Mouse (Mus musculus) myocyte (in vitro differentiated cells): Measurements from ENCODE around the gene Klf3. TPM values are rescaled to one million over a fixed set of nuclear protein-coding genes. Genes with fewer than 3 reads are reported as not detected.

Source experiments
- H3K27me3 ChIP-seq: one replicate; pipeline ENCODE4 v1.6.1; 2011; ENCODE audit not compliant: control insufficient read depth, insufficient read depth, insufficient read length
- H3K36me3 ChIP-seq: one replicate; pipeline ENCODE4 v1.6.1; 2011; ENCODE audit not compliant: control insufficient read depth, insufficient read depth
- H3K4me2 ChIP-seq: one replicate; pipeline ENCODE4 v1.6.1; 2011; ENCODE audit warnings: low read depth, control low read depth
- H3K4me3 ChIP-seq: one replicate; pipeline ENCODE4 v1.5.1; 2011; ENCODE audit warnings: mild to moderate bottlenecking, control low read depth, moderate library complexity
- H3K79me2 ChIP-seq: one replicate; pipeline ENCODE4 v1.6.1; 2011; ENCODE audit not compliant: control insufficient read depth, insufficient read depth
- H3ac ChIP-seq: one replicate; pipeline ENCODE4 v1.6.1; 2011; ENCODE audit not compliant: control insufficient read depth, insufficient read length
- CEBPB ChIP-seq: IDR thresholded peaks from 2 replicates; pipeline ENCODE4 v1.6.1; 2011; ENCODE audit warnings: mild to moderate bottlenecking, moderate library complexity; ENCODE audit not compliant: poor library complexity, insufficient read depth, severe bottlenecking
- E2F4 ChIP-seq: IDR thresholded peaks from one replicate; pipeline ENCODE4 v1.6.1; 2011; ENCODE audit warnings: mild to moderate bottlenecking, control low read depth, moderate library complexity; ENCODE audit not compliant: insufficient read depth
- MAX ChIP-seq: IDR thresholded peaks from one replicate; pipeline ENCODE4 v1.6.1; 2011; ENCODE audit warnings: low read depth, mild to moderate bottlenecking, control low read depth
- MYOD1 ChIP-seq, 3 experiments: IDR thresholded peaks; one replicate each; pipeline ENCODE4 v1.6.1; 2011; ENCODE audit warnings: control low read depth in 2 of 3, low read depth in 2 of 3, mild to moderate bottlenecking in 2 of 3, moderate library complexity in 1 of 3; ENCODE audit not compliant: insufficient read length in 2 of 3, control insufficient read depth in 1 of 3
- MYOG ChIP-seq, 3 experiments: IDR thresholded peaks; one replicate each; pipeline ENCODE4 v1.6.1; 2011; ENCODE audit warnings: control low read depth in 2 of 3, low read depth in 2 of 3, mild to moderate bottlenecking in 2 of 3; ENCODE audit not compliant: insufficient read length in 2 of 3, control insufficient read depth in 1 of 3, insufficient read depth in 1 of 3
- POLR2A ChIP-seq: IDR thresholded peaks from one replicate; pipeline ENCODE4 v1.6.1; 2011; ENCODE audit warnings: low read depth, mild to moderate bottlenecking, control low read depth, moderate library complexity; ENCODE audit not compliant: insufficient read length
- POLR2AphosphoS2 ChIP-seq: IDR thresholded peaks from one replicate; pipeline ENCODE4 v1.6.1; 2011; ENCODE audit warnings: low read depth, control low read depth; ENCODE audit not compliant: insufficient read length
- REST ChIP-seq: IDR thresholded peaks from one replicate; pipeline ENCODE4 v1.6.1; 2011; ENCODE audit warnings: mild to moderate bottlenecking, control low read depth, moderate library complexity; ENCODE audit not compliant: insufficient read depth, insufficient read length
- SRF ChIP-seq: IDR thresholded peaks from one replicate; pipeline ENCODE4 v1.6.1; 2011; ENCODE audit warnings: low read depth; ENCODE audit not compliant: control insufficient read depth, insufficient read length
- TCF12 ChIP-seq: IDR thresholded peaks from one replicate; pipeline ENCODE4 v1.6.1; 2011; ENCODE audit warnings: mild to moderate bottlenecking, control low read depth; ENCODE audit not compliant: poor library complexity, insufficient read depth, severe bottlenecking
- TCF3 ChIP-seq: IDR thresholded peaks from one replicate; pipeline ENCODE4 v1.6.1; 2011; ENCODE audit warnings: low read depth, control low read depth; ENCODE audit not compliant: insufficient read length
- USF1 ChIP-seq: IDR thresholded peaks from one replicate; pipeline ENCODE4 v1.6.1; 2011; ENCODE audit warnings: low read depth, mild to moderate bottlenecking, control low read depth, moderate library complexity
- polyA plus RNA-seq: library from polyadenylated mRNA; unstranded; fragments of >200 nt; fragmentation: generic; extraction: Trizol; gene quantifications from one replicate; pipeline ENCODE4 v1.2.1, GENCODE M21; 2012; ENCODE audit warnings: missing spikeins

Klf3 gene
- polyA plus RNA-seq, 1 experiment = 27.4 TPM

- H3K4me3 ChIP-seq = no peak overlapping the region
- TF ChIP-seq E2F4 (no peak), TCF3 (no peak), MYOD1 (IDR thresholded peaks at IDR 0.05; ENCODE audit: control insufficient read depth in 1 of 3, insufficient read length in 2 of 3, low read depth in 2 of 3) (peak in 1 of 3 experiments; percentile 17), POLR2A (peak; percentile 39), MYOG (IDR thresholded peaks at IDR 0.05; ENCODE audit: control insufficient read depth in 1 of 3, insufficient read depth in 1 of 3, insufficient read length in 2 of 3, low read depth in 2 of 3) (peak in 1 of 3 experiments; percentile 72)
- no peak overlapping the region for H3ac ChIP-seq
Observed at GRCm38 (mm10) chr5:64864699-64865108, 61.5 kb downstream of the Klf3 start.

GRCm38 (mm10) chr5:64865219-64865964, 62.2 kb downstream of the Klf3 start:
- Histone ChIP-seq H3K36me3 (no peaks in the 10 kb centered on the region), H3K4me3 (no peak overlapping the region), H3K79me2 (no peaks in the 10 kb centered on the region), H3K4me2 (peak overlapping the region; percentile 3), H3ac (no peak overlapping the region), H3K27me3 (no peaks in the 10 kb centered on the region)
- no peak for TF ChIP-seq CEBPB

More at GRCm38 (mm10) chr5:64864699-64865108, 61.5 kb downstream of the Klf3 start:
- Histone ChIP-seq H3K36me3 (no peaks in the 10 kb centered on the region), H3K79me2 (no peaks in the 10 kb centered on the region), H3K4me2 (peak overlapping the region; percentile 3), H3K27me3 (no peaks in the 10 kb centered on the region)

- no peak overlapping the region for H3ac ChIP-seq
- no peaks in the 10 kb centered on the region for H3K27me3 ChIP-seq
- no peak overlapping the region for H3K4me3 ChIP-seq
- H3K4me2 ChIP-seq = peak overlapping the region; percentile 90
- H3K79me2 ChIP-seq = no peaks in the 10 kb centered on the region
- no peak for TF ChIP-seq POLR2AphosphoS2
- no peak for TF ChIP-seq USF1
- TF ChIP-seq MYOG (IDR thresholded peaks at IDR 0.05; ENCODE audit: control insufficient read depth in 1 of 3, insufficient read depth in 1 of 3, insufficient read length in 2 of 3, low read depth in 2 of 3) = no peak
- no peak for TF ChIP-seq POLR2A
- TF ChIP-seq TCF3 = no peak
- no peak for TF ChIP-seq REST
- no peak for TF ChIP-seq MAX
- TF ChIP-seq SRF = no peak
- TF ChIP-seq CEBPB = no peak
- no peak for TF ChIP-seq E2F4
- TF ChIP-seq MYOD1 (IDR thresholded peaks at IDR 0.05; ENCODE audit: control insufficient read depth in 1 of 3, insufficient read length in 2 of 3, low read depth in 2 of 3) = no peak
- TF ChIP-seq TCF12 = no peak
- H3K36me3 ChIP-seq = no peaks in the 10 kb centered on the region
Observed at GRCm38 (mm10) chr5:64866331-64867050, 63.3 kb downstream of the Klf3 start.

GRCm38 (mm10) chr5:64867124-64867523, 63.9 kb downstream of the Klf3 start:
- H3K4me2 ChIP-seq = peak overlapping the region; percentile 90
- H3K27me3 ChIP-seq = no peaks in the 10 kb centered on the region
- H3K36me3 ChIP-seq = no peaks in the 10 kb centered on the region
- H3K4me3 ChIP-seq = no peak overlapping the region
- H3K79me2 ChIP-seq = no peaks in the 10 kb centered on the region
- TF ChIP-seq TCF3 = no peak
- TF ChIP-seq TCF12 = no peak
- TF ChIP-seq CEBPB = no peak
- TF ChIP-seq SRF = no peak
- no peak for TF ChIP-seq POLR2A
- TF ChIP-seq E2F4 = no peak
- no peak for TF ChIP-seq POLR2AphosphoS2
- no peak overlapping the region for H3ac ChIP-seq

- Histone ChIP-seq H3K36me3 (no peaks in the 10 kb centered on the region), H3K4me3 (no peak overlapping the region), H3K27me3 (no peaks in the 10 kb centered on the region), H3K79me2 (no peaks in the 10 kb centered on the region), H3K4me2 (peak overlapping the region; percentile 90), H3ac (no peak overlapping the region)
- TF ChIP-seq MAX = no peak
- no peak for TF ChIP-seq E2F4
- no peak for TF ChIP-seq POLR2AphosphoS2
- TF ChIP-seq MYOG (IDR thresholded peaks at IDR 0.05; ENCODE audit: control insufficient read depth in 1 of 3, insufficient read depth in 1 of 3, insufficient read length in 2 of 3, low read depth in 2 of 3) = no peak
- TF ChIP-seq USF1 = no peak
- no peak for TF ChIP-seq REST
- no peak for TF ChIP-seq MYOD1 (IDR thresholded peaks at IDR 0.05; ENCODE audit: control insufficient read depth in 1 of 3, insufficient read length in 2 of 3, low read depth in 2 of 3)
- no peak for TF ChIP-seq SRF
- TF ChIP-seq POLR2A = no peak
- no peak for TF ChIP-seq TCF3
- TF ChIP-seq CEBPB = no peak
- no peak for TF ChIP-seq TCF12
Observed at GRCm38 (mm10) chr5:64867551-64867950, 64.4 kb downstream of the Klf3 start.
